Mouse (Mus musculus) embryonic fibroblast, embryonic 13.5 days (primary cell): ENCODE measurements around the gene Fancc. TPM values are rescaled to one million over a fixed set of nuclear protein-coding genes. Genes with fewer than 3 reads are reported as not detected.

Source experiments
- H3K27ac ChIP-seq: 2 replicates; pipeline ENCODE4 v1.5.1; 2012; ENCODE audit warnings: low read length, control low read depth, inconsistent platforms; ENCODE audit not compliant: insufficient read depth
- H3K4me1 ChIP-seq: 2 replicates; pipeline ENCODE4 v1.6.1; 2011; ENCODE audit warnings: low read length; ENCODE audit not compliant: control insufficient read depth, insufficient read depth
- H3K4me3 ChIP-seq: 2 replicates; pipeline ENCODE4 v1.5.1; 2011; ENCODE audit warnings: mild to moderate bottlenecking, control low read depth, low read length; ENCODE audit not compliant: insufficient read depth
- CTCF ChIP-seq: IDR thresholded peaks from 2 replicates; pipeline ENCODE4 v1.5.1; 2011; ENCODE audit warnings: mild to moderate bottlenecking, control low read depth, low read length, moderate library complexity, borderline replicate concordance; ENCODE audit not compliant: insufficient read depth
- POLR2A ChIP-seq: IDR thresholded peaks from 2 replicates; pipeline ENCODE4 v1.6.1; 2011; ENCODE audit warnings: low read depth, mild to moderate bottlenecking, control low read depth, low read length, moderate library complexity
- polyA plus RNA-seq: library from polyadenylated mRNA; stranded (reverse); fragments of >200 nt; gene quantifications from 2 replicates; pipeline ENCODE4 v1.2.4, GENCODE M21; 2011; ENCODE audit warnings: low read depth; ENCODE audit not compliant: missing spikeins, insufficient read length

The Fancc gene
- polyA plus RNA-seq, 1 experiment: 9.3 TPM

DNA sequence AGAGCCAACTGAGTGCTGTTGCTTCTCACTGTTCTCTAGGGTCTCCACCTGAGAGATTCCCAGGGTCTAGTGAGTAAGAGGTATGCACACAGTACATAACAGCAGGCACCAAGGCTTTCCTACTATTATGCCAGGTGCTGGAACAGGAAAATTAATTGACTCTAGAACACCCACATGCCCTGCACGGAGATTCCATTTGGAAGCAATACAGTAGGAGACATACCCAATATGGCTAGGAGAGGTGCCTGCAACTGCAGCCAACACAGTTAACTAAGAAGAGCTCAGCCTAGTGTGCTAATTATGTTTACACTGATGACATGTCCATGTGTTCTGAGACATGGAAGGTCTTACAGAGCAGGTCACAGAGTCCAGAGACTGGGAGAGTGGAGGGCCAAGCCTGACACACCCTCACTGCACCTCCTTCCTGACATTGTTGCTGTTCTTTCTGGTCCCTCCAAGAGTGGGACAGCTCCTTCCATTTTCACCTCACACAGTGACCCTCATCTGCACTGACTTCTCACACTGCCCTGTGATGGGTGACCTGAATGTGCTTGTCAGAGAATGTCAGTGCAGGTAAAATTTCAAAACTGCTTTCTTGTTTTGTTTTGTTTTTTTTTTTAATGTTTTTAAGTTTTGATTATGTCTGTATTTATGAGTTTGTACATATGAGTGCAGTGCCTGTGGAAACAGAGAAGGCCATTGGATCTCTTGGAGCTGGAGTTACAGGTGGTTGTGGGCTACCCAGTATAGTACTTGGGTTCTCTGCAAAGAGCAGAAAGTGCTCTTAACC is 234.7 kb downstream of the Fancc start:
- Histone ChIP-seq H3K4me3 (no peak overlapping the region), H3K27ac (no peak overlapping the region), H3K4me1 (peaks cover 33% of the 10 kb centered on the region)
- TF ChIP-seq POLR2A: no peak
- TF ChIP-seq CTCF: no peak

DNA sequence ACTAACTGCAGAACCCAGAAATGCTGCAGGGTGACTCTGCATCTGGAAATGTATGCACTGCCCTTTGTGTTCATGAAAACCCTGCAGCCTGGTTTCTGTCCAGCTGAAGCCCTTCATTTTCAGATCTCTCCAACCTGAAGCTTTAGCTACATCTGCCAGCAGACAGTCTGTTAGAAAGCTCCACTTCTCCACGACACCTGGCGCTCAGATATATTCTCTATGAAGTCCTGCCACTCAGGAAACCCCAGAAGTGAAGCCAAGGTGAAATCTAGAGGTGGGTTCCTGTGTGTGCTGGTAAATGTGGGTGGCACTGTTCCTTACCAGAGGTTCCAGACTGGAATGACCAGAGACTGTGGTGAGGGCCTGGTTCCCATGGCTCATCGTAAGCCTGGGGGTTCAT is 235.4 kb downstream of the Fancc start:
- Histone ChIP-seq H3K4me1 (peaks cover 29% of the 10 kb centered on the region), H3K27ac (no peak overlapping the region), H3K4me3 (no peak overlapping the region)
- TF ChIP-seq CTCF (no peak), POLR2A (no peak)

DNA sequence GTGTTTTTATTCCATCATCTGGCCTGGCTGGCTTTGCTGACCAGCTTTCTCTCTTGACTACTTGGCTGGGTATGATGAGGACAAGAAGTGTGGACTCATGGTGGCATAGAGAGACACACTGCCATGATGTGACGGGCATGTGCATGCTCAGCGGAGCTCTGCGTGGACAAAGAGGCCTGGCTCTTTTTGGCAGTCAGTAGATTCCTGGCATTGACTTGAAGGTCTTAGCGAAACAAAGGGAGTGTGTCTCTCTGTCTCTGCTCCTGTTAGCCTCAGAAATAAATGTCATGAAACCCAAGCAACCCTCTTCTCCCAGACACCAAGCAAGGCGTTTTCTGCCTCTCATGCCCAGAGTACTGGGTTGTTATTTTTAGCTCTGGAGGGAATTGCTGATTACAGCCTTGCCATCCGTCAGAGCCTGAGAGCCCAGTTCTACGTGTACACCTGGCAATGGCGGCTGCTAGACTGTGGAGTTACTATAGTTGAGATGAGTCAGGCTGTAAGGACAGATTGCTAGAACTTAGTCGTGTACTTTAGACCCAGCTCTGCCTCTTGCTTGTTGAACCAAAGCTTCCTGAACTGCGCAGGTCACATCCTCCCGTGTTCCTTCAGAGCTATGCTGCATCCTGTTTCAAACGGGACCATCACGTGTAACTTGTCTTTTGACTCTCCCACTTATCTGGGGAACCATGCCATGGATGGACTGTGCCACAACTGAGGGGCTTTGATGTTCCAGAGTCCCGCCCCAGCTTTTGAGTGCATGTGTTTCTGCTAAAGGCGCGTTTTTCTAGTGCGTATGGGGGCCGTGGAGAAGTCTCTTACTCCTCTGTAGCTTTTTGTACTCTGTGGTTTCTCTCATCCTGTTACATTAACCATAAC is 236.1 kb downstream of the Fancc start:
- TF ChIP-seq CTCF (no peak), POLR2A (no peak)
- Histone ChIP-seq H3K27ac (peak overlapping the region; percentile 22), H3K4me1 (peaks cover 26% of the 10 kb centered on the region), H3K4me3 (no peak overlapping the region)

DNA sequence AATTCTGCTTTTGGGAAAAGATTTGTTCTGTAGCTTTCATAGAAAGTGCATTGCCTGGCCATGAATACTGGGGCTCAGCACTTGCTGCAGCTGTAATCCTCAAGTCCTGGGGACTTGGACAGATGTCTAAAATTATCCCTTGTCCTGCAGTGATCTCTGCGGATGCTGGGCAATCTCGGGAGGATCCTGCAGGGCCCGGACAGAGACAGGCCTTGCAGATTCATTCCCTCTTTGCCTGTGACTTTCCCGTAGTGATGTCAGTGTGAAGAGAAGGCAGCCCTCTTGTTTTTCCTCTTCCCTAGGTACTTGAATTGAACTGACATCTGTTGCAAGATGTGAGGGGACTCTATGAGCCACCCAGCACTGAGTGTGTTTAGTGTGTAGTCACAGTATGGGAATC is 236.9 kb downstream of the Fancc start:
- Histone ChIP-seq H3K27ac (peak overlapping the region; percentile 44), H3K4me1 (peaks cover 33% of the 10 kb centered on the region), H3K4me3 (no peak overlapping the region)
- TF ChIP-seq CTCF: no peak
- no peak for TF ChIP-seq POLR2A

DNA sequence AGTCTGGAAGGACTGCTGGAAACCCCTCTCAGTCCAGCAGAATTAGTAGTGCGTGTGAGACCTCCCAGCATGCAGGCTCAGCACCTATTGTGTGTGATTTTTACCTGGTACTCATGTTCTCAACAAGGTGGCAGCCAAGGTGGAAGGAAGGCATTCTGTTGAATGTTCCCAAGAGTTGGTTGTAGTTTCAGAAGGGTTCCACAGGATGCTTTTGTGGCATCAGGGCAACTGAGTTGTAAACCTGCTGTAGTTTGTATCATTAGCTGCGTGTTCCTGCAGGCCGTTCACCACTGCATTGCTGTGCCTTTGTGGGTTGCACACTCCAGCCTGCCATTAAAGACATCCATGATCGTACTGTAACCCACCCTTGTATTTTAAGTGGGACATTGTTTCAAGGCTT is 238.4 kb downstream of the Fancc start:
- Histone ChIP-seq H3K4me3 (no peak overlapping the region), H3K4me1 (peaks cover 45% of the 10 kb centered on the region), H3K27ac (peak overlapping the region; percentile 50)
- no peak for TF ChIP-seq CTCF
- no peak for TF ChIP-seq POLR2A

DNA sequence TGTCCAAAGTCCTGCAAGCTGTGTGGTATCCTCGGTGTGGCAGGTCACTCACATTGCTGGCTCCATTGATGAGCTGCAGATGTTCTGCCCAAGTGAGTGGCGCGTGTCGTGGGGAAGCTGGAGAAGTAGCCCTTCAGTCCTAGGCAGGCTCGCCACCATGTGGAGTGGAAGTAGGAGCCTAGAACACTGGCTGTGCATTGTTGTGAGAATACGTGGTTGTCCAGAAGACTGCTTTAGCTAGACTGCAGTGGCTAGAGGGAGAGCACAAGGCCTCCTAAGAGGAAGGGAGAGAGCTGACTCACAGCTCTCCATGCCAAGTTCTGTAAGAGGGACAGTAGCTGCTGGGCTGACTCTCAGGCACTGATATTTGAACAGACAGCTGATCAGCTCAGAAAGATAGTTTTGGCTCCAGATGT is 238.9 kb downstream of the Fancc start:
- Histone ChIP-seq H3K27ac (peak overlapping the region; percentile 50), H3K4me1 (peaks cover 48% of the 10 kb centered on the region), H3K4me3 (no peak overlapping the region)
- TF ChIP-seq CTCF (no peak), POLR2A (no peak)

DNA sequence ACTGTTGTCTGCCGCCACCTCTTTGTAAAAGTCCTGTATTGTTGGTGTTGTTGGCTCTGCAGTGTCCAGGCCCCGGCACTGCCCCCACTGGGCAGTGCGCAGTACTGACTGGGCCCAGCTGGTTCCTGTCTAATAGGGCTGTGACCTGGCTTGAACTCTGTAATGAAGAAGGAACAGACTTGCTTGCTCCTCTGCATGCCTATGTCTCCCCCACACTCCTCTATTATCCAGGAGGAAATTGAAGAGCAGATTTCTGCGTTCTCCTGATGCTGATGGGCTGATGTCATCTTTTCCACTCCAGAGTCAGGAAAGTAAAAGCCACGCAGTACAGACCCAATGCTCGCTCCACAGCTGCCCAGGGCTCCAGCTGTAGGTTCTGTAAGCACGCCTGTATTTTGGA is 240.3 kb downstream of the Fancc start:
- TF ChIP-seq CTCF (no peak), POLR2A (no peak)
- Histone ChIP-seq H3K4me1 (peaks cover 50% of the 10 kb centered on the region), H3K27ac (peak overlapping the region; percentile 59), H3K4me3 (no peak overlapping the region)

DNA sequence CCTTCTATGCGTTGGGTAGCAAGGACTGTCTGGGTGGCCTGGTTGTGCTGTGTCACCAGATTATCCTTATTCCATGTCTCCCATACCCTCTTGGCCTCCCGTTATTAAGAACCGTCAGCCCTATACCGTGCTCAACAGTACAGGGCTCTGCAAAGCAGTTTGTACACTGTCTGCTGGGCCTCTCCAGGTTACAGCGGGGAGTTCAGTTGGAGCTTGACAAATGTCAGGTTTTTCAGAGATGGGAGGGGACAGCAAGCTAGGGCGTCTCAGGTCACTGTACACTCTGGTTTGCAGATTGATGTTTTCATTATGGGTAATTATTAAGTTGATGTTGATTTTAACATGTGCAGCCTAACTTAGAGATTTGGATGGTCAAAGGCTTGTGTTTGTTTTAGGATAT is 240.9 kb downstream of the Fancc start:
- H3K27ac ChIP-seq: peak overlapping the region; percentile 99
- TF ChIP-seq CTCF: no peak
- no peak for TF ChIP-seq POLR2A
- peaks cover 51% of the 10 kb centered on the region for H3K4me1 ChIP-seq

DNA sequence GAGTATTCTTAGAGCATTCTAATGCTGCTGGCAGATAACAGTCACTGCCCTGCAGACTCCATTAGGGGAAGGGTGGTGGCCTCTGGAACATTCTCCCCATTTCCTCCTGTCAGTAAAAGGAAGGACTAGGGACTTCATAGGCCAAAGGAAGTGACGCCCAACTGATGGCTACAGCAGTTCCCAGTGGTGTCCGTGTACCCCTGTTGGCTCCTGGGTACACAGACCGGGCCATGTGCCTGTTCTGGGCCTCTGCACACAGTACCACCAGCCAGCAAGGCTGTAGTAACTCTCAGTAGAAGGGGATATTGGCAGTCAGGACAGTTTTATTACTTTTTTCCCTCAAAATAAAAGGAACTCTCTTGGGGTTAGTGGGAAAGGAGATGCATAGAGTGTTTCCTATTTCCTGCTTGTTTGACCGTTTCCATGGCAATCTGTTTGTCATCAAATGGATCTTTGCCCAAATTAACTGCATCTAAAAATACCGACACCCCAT is 241.5 kb downstream of the Fancc start:
- no peak for TF ChIP-seq CTCF
- no peak for TF ChIP-seq POLR2A
- Histone ChIP-seq H3K4me1 (peaks cover 51% of the 10 kb centered on the region), H3K4me3 (no peak overlapping the region), H3K27ac (peak overlapping the region; percentile 99)

More for the DNA sequence above, 240.9 kb downstream of the Fancc start:
- no peak overlapping the region for H3K4me3 ChIP-seq
